Mouse (Mus musculus) heart, adult 18-20 months (tissue): ENCODE measurements around the gene Gm4763. TPM values are rescaled to one million over a fixed set of nuclear protein-coding genes. Genes with fewer than 3 reads are reported as not detected.

ENCODE experiments used
- total RNA-seq, 2 experiments: library from RNA; stranded (reverse); gene quantifications; 2 replicates each; pipeline ENCODE4 v1.2.3; 2021

Gene Gm4763
- total RNA-seq, 2 experiments from 2014 or later, result not detected

Other genes starting within 250 kb of the Gm4763 start
- gene Cadm4, start 244.9 kb downstream of the Gm4763 start, total RNA-seq, result 10 to 100 TPM; 15.4 to 24.2 TPM
- gene Zfp428, start 219.9 kb downstream of the Gm4763 start, total RNA-seq, result 10 to 100 TPM; 13.3 to 20.8 TPM
- gene AC161166.1, start 214.5 kb downstream of the Gm4763 start, total RNA-seq, result not detected
- 10 to 100 TPM; 15.3 to 18.3 TPM for gene Irgq, start 196.2 kb downstream of the Gm4763 start, total RNA-seq
- not detected for gene Pinlyp, start 180.8 kb downstream of the Gm4763 start, total RNA-seq
- gene Xrcc1, start 180.6 kb downstream of the Gm4763 start, total RNA-seq, result 10 to 100 TPM; 21.7 to 23.9 TPM
- 10 to 100 TPM; 61.2 to 71.1 TPM for gene Ethe1, start 139.4 kb downstream of the Gm4763 start, total RNA-seq
- gene Zfp575, start 139.3 kb downstream of the Gm4763 start, total RNA-seq, result under 1 TPM in 1 of 2 experiments, not detected in 1; 0.13 TPM
- under 1 TPM; 0.10 to 0.31 TPM for gene Phldb3, start 116.1 kb downstream of the Gm4763 start, total RNA-seq
- gene Lypd3, start 90.4 kb downstream of the Gm4763 start, total RNA-seq, result not detected
- not detected for gene Tex101, start 50.2 kb downstream of the Gm4763 start, total RNA-seq
- not detected for gene BC049730, start 17.7 kb downstream of the Gm4763 start, total RNA-seq
- gene Cd177, start 33.4 kb upstream of the Gm4763 start, total RNA-seq, result 1 to 10 TPM in 1 of 2 experiments, under 1 TPM in 1; 0.17 to 1.8 TPM
- not detected for gene Ceacam10, start 50.3 kb upstream of the Gm4763 start, total RNA-seq
- not detected for gene Gm9844, start 135.3 kb upstream of the Gm4763 start, total RNA-seq
- not detected for gene Lypd4, start 143.0 kb upstream of the Gm4763 start, total RNA-seq
- gene Dmrtc2, start 143.1 kb upstream of the Gm4763 start, total RNA-seq, result not detected
- 100 to 1,000 TPM; 548 to 623 TPM for gene Rps19, start 157.5 kb upstream of the Gm4763 start, total RNA-seq
- 10 to 100 TPM in 1 of 2 experiments, 1 to 10 TPM in 1; 1.3 to 12.7 TPM for gene Cd79a, start 170.5 kb upstream of the Gm4763 start, total RNA-seq
- gene Arhgef1, start 176.0 kb upstream of the Gm4763 start, total RNA-seq, result 10 to 100 TPM; 31.5 to 47.6 TPM
- not detected for gene Gm4881, start 217.6 kb upstream of the Gm4763 start, total RNA-seq
- 100 to 1,000 TPM; 337 to 347 TPM for gene Rabac1, start 245.8 kb upstream of the Gm4763 start, total RNA-seq